Mouse (Mus musculus) v-Abl transformed pro-B cells (cell line): ENCODE measurements at regions not wholly inside any gene's neighbourhood (a gene's known extent, or its start where the extent isn't known, plus 50 kb on each side); places are given as distances from the start of the nearest gene placed in this dataset.

Experiments
- in situ Hi-C, 2 experiments: fragments of 400-800 bp; cut with MboI; formaldehyde crosslinking; loops; one replicate each; pipeline ENCODE4 v1.15.1; 2025; ENCODE audit not compliant: unreplicated experiment in 2 of 2

DNA sequence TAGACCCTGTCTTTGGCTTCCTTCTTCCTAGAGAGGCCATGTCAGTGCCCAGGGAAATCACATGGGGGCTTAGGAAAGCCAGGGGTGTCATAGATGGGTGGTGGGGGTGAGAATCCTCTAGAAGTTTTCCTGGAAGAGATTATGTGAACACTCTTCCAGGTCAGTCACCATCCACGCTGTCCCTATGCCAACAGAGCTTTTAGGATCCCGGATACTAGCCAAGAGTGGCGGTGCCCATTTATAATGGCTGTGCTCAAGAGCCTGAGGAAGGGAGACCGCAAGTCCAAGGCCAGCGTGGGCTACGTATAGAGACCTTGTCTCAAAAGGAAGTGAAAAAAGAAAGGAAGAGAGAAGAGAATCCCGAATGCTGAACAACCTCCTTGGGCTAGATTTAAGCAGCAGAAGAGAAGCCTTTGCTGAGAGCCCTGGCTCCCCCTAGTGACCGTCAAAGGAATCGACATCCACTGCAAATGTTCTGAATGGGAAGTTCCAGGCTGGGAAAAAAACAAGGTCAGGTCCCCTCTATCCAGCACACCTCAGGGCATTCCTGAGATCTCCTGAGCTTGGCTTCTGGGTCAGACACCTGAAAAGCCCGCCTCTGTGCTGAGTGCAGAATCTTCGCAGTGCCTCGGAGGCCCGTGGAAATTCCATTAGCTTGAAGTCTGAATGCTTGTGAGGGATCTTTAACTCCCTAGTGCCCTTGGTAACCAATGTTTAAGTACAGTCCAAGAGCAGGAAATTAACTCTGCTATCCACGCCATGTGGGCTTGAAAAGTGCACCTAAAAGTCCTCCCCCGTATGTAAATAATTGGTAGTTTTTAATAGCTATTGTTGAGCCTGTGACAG is 50.5 kb upstream of the Cdh5 start:
- in situ Hi-C loops = loop anchor here in 1 of 2 experiments (25.0 kb wide), 1 partner anchor 864 kb away; no protein-coding TSS in a partner anchor

DNA sequence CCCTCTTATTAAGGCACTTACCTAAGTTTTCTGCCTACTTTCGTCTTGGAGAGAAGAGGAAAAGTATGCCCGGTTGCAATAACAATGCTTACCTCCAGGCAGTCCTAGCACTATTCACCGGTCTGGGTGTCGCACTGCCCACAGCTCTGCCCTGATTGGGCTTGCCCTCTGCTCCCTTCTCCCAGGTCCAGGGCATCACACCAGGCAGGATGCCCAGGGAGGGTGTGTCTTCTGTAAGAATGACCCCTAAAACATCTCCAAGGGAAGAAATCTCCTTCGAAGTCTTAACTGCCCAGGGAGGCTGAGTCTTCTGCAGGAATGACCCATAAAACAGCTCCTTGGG is 49.9 kb upstream of the Cdh5 start:
- in situ Hi-C loops = loop anchor here in 1 of 2 experiments (25.0 kb wide), 1 partner anchor 864 kb away; no protein-coding TSS in a partner anchor
